20 mouse cellular contexts compared by ENCODE assay signal in the genomic region with DNA sequence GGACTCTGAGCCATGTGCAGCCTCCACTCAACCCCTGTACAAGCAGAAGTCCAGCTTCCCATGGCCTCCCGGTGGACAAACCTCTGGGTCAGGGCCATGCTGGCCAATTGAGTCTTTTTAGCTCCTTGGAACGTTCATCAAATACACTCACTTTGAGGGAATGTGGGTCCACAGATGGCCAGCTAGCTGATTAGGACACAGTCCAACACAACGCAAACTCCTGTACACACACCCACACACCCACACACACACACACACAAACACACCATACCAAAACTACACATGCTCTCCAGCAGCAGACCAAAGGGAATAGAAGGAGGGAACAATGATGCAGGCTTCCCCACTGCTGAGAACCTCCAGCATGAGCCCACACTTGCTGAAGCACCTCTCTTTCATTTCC. TPM values are rescaled to one million over a fixed set of nuclear protein-coding genes. Genes with fewer than 3 reads are reported as not detected.
DNase-seq lines count a peak whose midpoint lies in the region; ATAC-seq and TF ChIP-seq lines count a peak whose summit lies in the region.
"Had no signal": no experiment of that assay in that cellular context is flagged by ENCODE, and none has a peak within 500 bp of the region (broad histone marks: within the 10 kb centered on the region; RNA-seq: fewer than 3 reads in every experiment).

No protein-coding gene starts in this region.

- H3K4me3 ChIP-seq in hindbrain, postnatal 0 days (ENCODE audit: low read length): no peak overlapping the region
- H3K4me3 ChIP-seq: limb, embryonic 10.5 days; liver, embryonic 12.5 days; lung, embryonic 15.5 days; stomach, embryonic 15.5 days had no signal

- no peak overlapping the region for H3K9ac ChIP-seq in hindbrain, postnatal 0 days (replicated peaks; ENCODE audit: low read length)
- H3K9ac ChIP-seq: liver, embryonic 12.5 days; lung, embryonic 15.5 days; stomach, embryonic 15.5 days had no signal

- H3K27ac ChIP-seq in hindbrain, postnatal 0 days: no peak overlapping the region
- H3K27ac ChIP-seq: limb, embryonic 10.5 days; liver, embryonic 12.5 days; lung, embryonic 15.5 days; stomach, embryonic 15.5 days had no signal

- peak; percentile 38 for DNase-seq in layer of hippocampus, adult 11-12 months (ENCODE audit: low spot score)
- DNase-seq in layer of hippocampus, adult 9-10 months (ENCODE audit: low spot score): no peak
- DNase-seq in heart, adult 9 months (ENCODE audit: low spot score in 2 of 2): peak; percentile 44 to 61
- peak; percentile 6 to 37 for DNase-seq in layer of hippocampus, adult 18-20 months (ENCODE audit: low spot score in 2 of 2)
- DNase-seq in right cerebral cortex, postnatal 25 days: peak; percentile 14
- no peak for DNase-seq in hindbrain, postnatal 0 days (ENCODE audit: low spot score)
- DNase-seq in kidney, adult 8-10 months: no peak
- DNase-seq: cerebellum, postnatal 25 days; kidney, adult 9 months; thymus, postnatal 14 days had no signal

- TF ChIP-seq CTCF in hindbrain, postnatal 0 days (IDR thresholded peaks at IDR 0.05; ENCODE audit: low read depth): no peak

- H3K36me3 ChIP-seq in hindbrain, postnatal 0 days (ENCODE audit: insufficient read depth, low read length): no peaks in the 10 kb centered on the region
- H3K36me3 ChIP-seq: limb, embryonic 10.5 days; liver, embryonic 12.5 days; lung, embryonic 15.5 days; stomach, embryonic 15.5 days had no signal

- H3K4me1 ChIP-seq in hindbrain, postnatal 0 days (ENCODE audit: insufficient read depth, low read length): no peaks in the 10 kb centered on the region; the same call in 1 of the 2 replicates
- H3K4me1 ChIP-seq: liver, embryonic 12.5 days; lung, embryonic 15.5 days; stomach, embryonic 15.5 days had no signal

- no peak for ATAC-seq in hindbrain, postnatal 0 days
- ATAC-seq: liver, embryonic 12.5 days had no signal

- H3K9me3 ChIP-seq in hindbrain, postnatal 0 days (ENCODE audit: low read length): no peaks in the 10 kb centered on the region
- H3K9me3 ChIP-seq: limb, embryonic 10.5 days; liver, embryonic 12.5 days; lung, embryonic 15.5 days; stomach, embryonic 15.5 days had no signal

- WGBS in hindbrain, postnatal 0 days: 57% methylated on average over 3 of the region's 3 CpGs

- H3K4me2 ChIP-seq in hindbrain, postnatal 0 days (ENCODE audit: low read depth, low read length): no peak overlapping the region
- H3K4me2 ChIP-seq: liver, embryonic 12.5 days; lung, embryonic 15.5 days; stomach, embryonic 15.5 days had no signal

- no peaks in the 10 kb centered on the region for H3K27me3 ChIP-seq in hindbrain, postnatal 0 days (ENCODE audit: insufficient read depth, low read length)
- H3K27me3 ChIP-seq: CH12.LX; liver, embryonic 12.5 days; lung, embryonic 15.5 days; stomach, embryonic 15.5 days had no signal

RNA-seq across cellular contexts. Expression of gene Serpina3g, which starts 9.6 kb away (rescaled TPM):
- total RNA-seq in layer of hippocampus, adult 18-20 months (2021): 1 to 10 TPM; 2.7 to 3.5 TPM
- total RNA-seq in hindbrain, postnatal 0 days (2014; rRNA removed): 0.68 and 0.78 TPM in 2 replicates
- polyA plus RNA-seq in hindbrain, postnatal 0 days (2015; fragmentation: Nextera tagmentation; extraction: Ambion mirVana): 1.1 and 1.7 TPM in 2 replicates

RNA-seq across cellular contexts. Expression of gene Serpina3i, which starts 17.3 kb away (rescaled TPM):
- total RNA-seq in layer of hippocampus, adult 18-20 months (2021): under 1 TPM; 0.79 to 0.84 TPM
- 1.6 TPM in 1 of 2 replicates, not detected in the other for total RNA-seq in hindbrain, postnatal 0 days (2014; rRNA removed)
- polyA plus RNA-seq in hindbrain, postnatal 0 days (2015; fragmentation: Nextera tagmentation; extraction: Ambion mirVana): not detected in 2 replicates
- total RNA-seq: CH12.LX; megakaryocyte progenitor cell, adult 5-6 weeks had no signal
- polyA plus RNA-seq: activated CD4-positive, CD25-positive, alpha-beta regulatory T cell, adult 4 months; embryonic facial prominence, embryonic 11.5 days; frontal cortex, adult 2 months; midbrain, embryonic 14.5 days had no signal

RNA-seq across cellular contexts. Expression of gene Serpina3f, which starts 31.3 kb away (rescaled TPM):
- not detected for total RNA-seq in layer of hippocampus, adult 18-20 months (2021)
- 0.43 TPM in 1 of 2 replicates, not detected in the other for total RNA-seq in hindbrain, postnatal 0 days (2014; rRNA removed)
- 0.09 TPM in 2 replicates for polyA plus RNA-seq in hindbrain, postnatal 0 days (2015; fragmentation: Nextera tagmentation; extraction: Ambion mirVana)
- polyA plus RNA-seq: frontal cortex, adult 2 months; limb, embryonic 10.5 days had no signal

Comparison
In these comparisons a context has a peak if more than half of its experiments do, and no peak if none do; other contexts are left out.
1. DNase-seq: peak in layer of hippocampus, adult 11-12 months (single experiment), heart, adult 9 months (2 of 2), layer of hippocampus, adult 18-20 months (2 of 2) and right cerebral cortex, postnatal 25 days (single experiment); none in layer of hippocampus, adult 9-10 months (single experiment), hindbrain, postnatal 0 days (single experiment) and kidney, adult 8-10 months (0 of 2).